Mouse (Mus musculus) monocyte, adult 2 months (primary cell): Measurements from ENCODE around the gene Slc27a5.

Source experiments
- DNase-seq, 2 experiments: peaks; one replicate each; pipeline ENCODE4 v3.0.0; 2022; ENCODE audit warnings: low spot score in 2 of 2, low read depth in 1 of 2

Gene Slc27a5

GRCm38 (mm10) chr7:12986906-12987305 lies 11.1 kb downstream of the Slc27a5 start:
- no peak for DNase-seq

GRCm38 (mm10) chr7:12985724-12986123 lies 12.3 kb downstream of the Slc27a5 start:
- DNase-seq: no peak

DNA sequence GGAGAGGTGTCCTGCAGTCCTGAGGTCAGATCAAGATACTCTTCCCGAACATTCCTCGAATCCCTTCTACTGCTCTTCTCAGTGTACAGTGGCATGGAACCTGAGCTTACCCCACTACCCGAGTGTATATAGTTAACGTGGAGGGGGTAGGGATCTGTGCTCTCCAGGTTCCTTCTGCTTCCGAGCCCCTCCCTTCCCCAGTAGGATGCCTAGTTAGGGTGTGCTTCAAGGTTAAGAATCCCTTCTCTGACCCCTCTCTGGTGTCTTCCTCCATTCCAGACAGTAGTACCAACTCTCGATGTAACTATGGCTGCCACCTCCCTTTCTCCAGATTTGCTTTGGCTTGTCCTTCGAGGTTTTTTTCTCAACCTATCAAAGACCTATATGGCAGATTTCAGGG lies 17.7 kb downstream of the Slc27a5 start:
- no peak for DNase-seq

DNA sequence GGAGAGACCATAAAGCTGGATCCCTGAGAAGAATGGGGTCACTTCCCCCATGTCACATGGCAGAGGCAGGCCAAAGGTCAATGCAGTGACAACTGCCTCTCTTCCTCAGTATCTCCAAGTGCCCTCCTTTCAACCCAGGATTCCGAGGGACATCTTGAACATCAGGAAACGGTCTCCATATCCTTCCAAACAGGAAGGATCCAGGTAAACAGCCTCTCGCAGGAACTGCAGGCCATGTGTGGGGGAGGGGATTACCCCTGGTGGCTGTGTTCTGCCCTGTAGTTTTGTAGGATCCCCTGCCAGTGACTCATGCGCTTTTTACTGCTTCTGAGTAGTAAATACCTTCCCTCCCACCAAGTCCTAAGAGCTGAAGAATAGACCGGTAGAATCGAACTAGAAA lies 18.2 kb downstream of the Slc27a5 start:
- DNase-seq: no peak

GRCm38 (mm10) chr7:12978931-12979722 lies 18.9 kb downstream of the Slc27a5 start:
- no peak for DNase-seq

DNA sequence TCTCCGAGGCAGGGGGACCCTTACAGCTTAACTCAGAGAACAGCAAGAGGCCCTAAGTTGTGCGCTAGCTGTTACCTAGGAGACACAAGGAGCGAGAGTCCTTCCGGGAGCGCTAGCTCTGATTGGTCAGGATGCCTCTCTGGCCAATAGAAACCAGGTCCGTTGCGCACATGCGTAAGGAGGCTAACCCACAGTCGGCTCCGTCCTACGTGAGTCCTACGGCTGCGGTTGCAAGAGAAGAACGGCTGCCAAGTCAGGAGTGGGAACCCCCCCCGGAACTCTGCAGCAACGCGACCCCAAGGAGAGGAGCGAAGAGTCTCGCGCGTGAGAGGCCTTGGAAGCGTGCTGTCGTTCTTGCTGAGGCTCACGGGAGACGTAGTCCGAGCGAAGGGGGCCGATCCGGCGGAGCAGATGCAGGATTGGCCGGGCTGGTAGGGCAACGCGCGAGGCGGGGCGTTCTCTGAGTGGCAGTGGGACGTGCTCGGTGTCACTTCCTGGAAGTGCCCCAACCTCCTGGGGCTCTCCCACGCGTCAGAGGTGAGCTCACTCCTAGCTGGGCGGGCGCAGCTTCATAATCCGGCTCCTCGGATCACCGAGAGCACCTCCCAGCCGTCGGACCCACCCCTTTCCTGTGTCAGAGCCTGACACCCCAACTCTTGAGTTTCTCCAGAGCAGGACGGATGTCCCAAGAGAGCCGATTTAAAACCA lies 20.2 kb downstream of the Slc27a5 start, which contains the start of gene Zfp446:
Zfp446 (plus strand) TSS at position 167 of the 708 bp plus-strand sequence.
- peak; percentile 95 to 96 for DNase-seq

- DNase-seq: no peak
Observed at GRCm38 (mm10) chr7:12970906-12971305, 27.1 kb downstream of the Slc27a5 start.

- no peak for DNase-seq
Observed at GRCm38 (mm10) chr7:12966104-12966845, 31.7 kb downstream of the Slc27a5 start.

GRCm38 (mm10) chr7:12965678-12966091 lies 32.3 kb downstream of the Slc27a5 start, which contains the start of gene Zfp324:
TSS of gene Zfp324 (plus strand) at chr7:12965838.
- DNase-seq: peak; percentile 67 to 79

DNA sequence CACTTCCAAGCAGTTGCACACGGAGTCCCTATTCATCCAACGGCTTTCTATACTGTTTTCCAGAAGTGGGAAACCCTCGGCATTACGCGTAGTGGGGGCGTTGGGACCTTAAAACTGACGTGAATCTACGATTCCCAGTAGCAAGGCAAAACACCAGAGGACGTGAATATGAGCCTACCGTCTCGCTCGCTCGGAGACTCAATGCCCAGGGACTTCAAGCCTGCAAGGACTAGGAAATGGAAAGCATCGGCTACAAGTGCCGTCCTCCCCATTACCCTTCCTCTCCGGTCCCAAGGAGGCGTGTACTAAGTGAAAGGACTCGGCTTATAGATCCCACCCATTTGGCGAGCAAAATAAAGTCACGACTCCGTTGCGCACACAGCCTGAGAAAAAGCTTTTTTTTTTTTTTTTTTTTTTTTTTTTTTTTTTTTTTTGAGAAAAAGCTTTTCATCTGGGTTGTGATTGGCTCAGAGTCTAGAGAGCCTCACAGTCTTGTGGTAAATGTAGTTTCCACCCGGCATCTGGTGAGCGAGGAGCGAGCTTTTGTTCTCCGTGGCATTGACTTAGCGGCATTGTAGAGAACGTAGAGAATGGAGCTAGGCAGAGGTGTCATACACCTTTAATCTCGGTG lies 36.4 kb downstream of the Slc27a5 start:
- DNase-seq: peak in 1 of 2 experiments; percentile 26

DNA sequence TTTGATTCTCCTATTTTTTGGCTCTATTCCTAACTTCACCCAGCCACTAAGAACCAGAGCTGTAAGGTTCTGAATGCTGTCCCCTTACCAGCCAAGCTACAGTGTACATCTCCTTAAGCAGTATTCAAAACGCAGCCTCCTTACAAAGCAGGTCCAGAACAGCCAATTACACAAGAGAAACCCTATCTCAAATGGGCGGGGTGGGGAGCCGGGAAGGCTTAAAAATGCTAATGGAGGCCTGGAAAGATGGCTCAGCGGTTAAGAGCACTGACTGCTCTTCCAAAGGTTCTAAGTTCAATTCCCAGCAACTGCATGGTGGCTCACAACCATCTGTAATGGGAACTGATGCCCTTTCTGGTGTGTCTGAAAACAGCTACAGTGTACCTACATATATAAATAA lies 38.3 kb downstream of the Slc27a5 start:
- DNase-seq: no peak

DNA sequence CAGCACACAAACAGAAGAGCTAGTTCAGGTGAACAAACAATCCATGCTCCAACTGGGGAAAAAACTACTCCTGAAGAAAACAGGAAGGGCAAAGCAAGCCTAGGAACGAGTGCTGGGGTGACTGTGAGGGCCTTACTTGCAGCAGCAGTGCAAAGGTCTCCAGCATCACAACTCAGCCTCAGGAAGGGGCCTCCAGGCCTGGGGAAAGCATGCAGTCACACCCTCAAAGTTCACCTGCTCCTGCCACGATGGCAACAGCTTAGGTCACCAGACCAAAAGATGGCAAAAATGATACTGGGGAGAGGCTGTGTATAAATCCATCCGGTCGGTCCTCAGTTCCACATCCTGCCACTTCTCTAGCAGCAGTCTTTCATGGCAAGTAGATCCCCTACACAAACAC lies 39.0 kb downstream of the Slc27a5 start:
- DNase-seq: no peak

DNA sequence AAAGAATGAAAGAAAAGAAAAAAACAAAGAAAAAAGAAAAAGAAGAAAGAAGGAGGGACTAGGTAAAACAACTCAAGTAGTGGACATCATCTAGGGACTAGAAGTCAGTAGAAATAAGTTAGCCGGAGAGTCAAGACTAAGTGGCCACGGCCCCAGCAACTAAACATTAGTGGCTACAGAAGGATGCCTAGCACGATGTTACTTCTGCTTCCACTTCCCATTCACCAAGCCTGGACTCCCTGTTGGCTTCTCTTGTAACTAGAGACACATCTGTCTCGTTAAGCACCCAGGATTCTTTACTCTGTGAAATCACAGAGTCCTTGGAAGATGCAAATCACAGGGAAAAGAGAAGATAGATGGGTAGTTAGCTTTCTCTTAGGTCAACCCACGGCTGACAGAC lies 40.5 kb downstream of the Slc27a5 start:
- DNase-seq: no peak

- DNase-seq: no peak
Observed at GRCm38 (mm10) chr7:12954896-12955295, 43.1 kb downstream of the Slc27a5 start.

GRCm38 (mm10) chr7:12949872-12950229 lies 48.1 kb downstream of the Slc27a5 start:
- DNase-seq: no peak

- peak; percentile 91 to 93 for DNase-seq
Observed at GRCm38 (mm10) chr7:12949032-12949871, 48.7 kb downstream of the Slc27a5 start.

DNA sequence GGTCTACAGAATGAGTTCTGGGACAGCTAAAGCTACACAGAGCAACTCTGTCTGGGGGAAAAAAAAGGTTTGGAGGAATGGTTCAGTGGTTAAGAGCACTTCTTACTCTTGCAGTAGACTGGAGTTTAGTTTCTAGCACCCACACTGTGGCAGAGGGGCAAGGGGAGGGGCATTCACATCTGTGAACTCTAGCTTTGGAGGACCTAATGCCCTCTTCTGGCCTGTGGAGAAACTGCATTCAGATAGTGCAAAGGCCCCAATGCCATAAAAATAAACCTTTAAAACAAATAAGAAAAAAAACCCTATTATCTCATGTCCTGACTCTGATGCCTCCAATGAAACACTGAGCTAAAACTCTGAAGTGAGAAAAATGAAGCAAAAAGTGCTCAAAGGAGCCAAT lies 54.5 kb downstream of the Slc27a5 start:
- DNase-seq: no peak

- DNase-seq: no peak
Observed at GRCm38 (mm10) chr7:12940599-12940998, 57.4 kb downstream of the Slc27a5 start.
